Mouse (Mus musculus) brain, embryonic 18.5 days (tissue): ENCODE measurements at regions not wholly inside any gene's neighbourhood (a gene's known extent, or its start where the extent isn't known, plus 50 kb on each side); places are given as distances from the start of the nearest gene placed in this dataset.

Experiments
- DNase-seq: peaks from one replicate; pipeline ENCODE4 v3.0.0-alpha.2; 2012; ENCODE audit warnings: low read depth, low spot score

- no peak for DNase-seq
Measured at GRCm38 (mm10) chr17:47317651-47318050, 51.0 kb upstream of the Mrps10 start.

- DNase-seq: no peak
Measured at GRCm38 (mm10) chr17:47313162-47313561, 55.5 kb upstream of the Mrps10 start.

- no peak for DNase-seq
Measured at GRCm38 (mm10) chr17:47311272-47311671, 57.4 kb upstream of the Mrps10 start.

GRCm38 (mm10) chr17:47306027-47306761, 62.5 kb upstream of the Mrps10 start:
- no peak for DNase-seq

- DNase-seq: no peak
Measured at GRCm38 (mm10) chr17:47304463-47305199, 64.1 kb upstream of the Mrps10 start.

GRCm38 (mm10) chr17:47303600-47303999, 65.1 kb upstream of the Mrps10 start:
- no peak for DNase-seq

GRCm38 (mm10) chr17:47298396-47298919, 70.2 kb upstream of the Mrps10 start:
- DNase-seq: no peak

- DNase-seq: no peak
Measured at GRCm38 (mm10) chr17:47297965-47298364, 70.7 kb upstream of the Mrps10 start.

GRCm38 (mm10) chr17:47296709-47297450, 71.8 kb upstream of the Mrps10 start:
- no peak for DNase-seq

- no peak for DNase-seq
Measured at GRCm38 (mm10) chr17:47295315-47296011, 73.2 kb upstream of the Mrps10 start.

GRCm38 (mm10) chr17:47294091-47294534, 74.6 kb upstream of the Mrps10 start:
- no peak for DNase-seq

GRCm38 (mm10) chr17:47293178-47293577, 75.5 kb upstream of the Mrps10 start:
- DNase-seq: no peak

- DNase-seq: no peak
Measured at GRCm38 (mm10) chr17:47291558-47291957, 77.1 kb upstream of the Mrps10 start.

- DNase-seq: no peak
Measured at GRCm38 (mm10) chr17:47285616-47286015, 83.1 kb upstream of the Mrps10 start.

- no peak for DNase-seq
Measured at GRCm38 (mm10) chr17:47284236-47284635, 84.5 kb upstream of the Mrps10 start.

- DNase-seq: no peak
Measured at GRCm38 (mm10) chr17:47283158-47283557, 85.5 kb upstream of the Mrps10 start.

GRCm38 (mm10) chr17:47282476-47282875, 86.2 kb upstream of the Mrps10 start:
- DNase-seq: no peak

- DNase-seq: no peak
Measured at GRCm38 (mm10) chr17:47277890-47278289, 90.8 kb upstream of the Mrps10 start.

GRCm38 (mm10) chr17:47276639-47277038, 92.0 kb upstream of the Mrps10 start:
- no peak for DNase-seq

- DNase-seq: no peak
Measured at GRCm38 (mm10) chr17:47275796-47276311, 92.8 kb upstream of the Mrps10 start.

- no peak for DNase-seq
Measured at GRCm38 (mm10) chr17:47273309-47273708, 95.4 kb upstream of the Mrps10 start.
